Mouse (Mus musculus) fat pad, adult 2 months (tissue): Measurements from ENCODE around the gene B3galnt1.
A peak's percentile ranks its signal among the peaks of the same experiment; 100 is the strongest.
"Not testable (repeated sequence)": the region's sequence is repeated elsewhere in the genome, so short reads cannot be mapped to it uniquely, and the experiment has no call there.

Experiments
- DNase-seq: peaks from one replicate; pipeline ENCODE4 v3.0.0-alpha.2; 2011; ENCODE audit warnings: low read depth, low spot score; ENCODE audit errors: extremely low read depth

Gene B3galnt1

DNA sequence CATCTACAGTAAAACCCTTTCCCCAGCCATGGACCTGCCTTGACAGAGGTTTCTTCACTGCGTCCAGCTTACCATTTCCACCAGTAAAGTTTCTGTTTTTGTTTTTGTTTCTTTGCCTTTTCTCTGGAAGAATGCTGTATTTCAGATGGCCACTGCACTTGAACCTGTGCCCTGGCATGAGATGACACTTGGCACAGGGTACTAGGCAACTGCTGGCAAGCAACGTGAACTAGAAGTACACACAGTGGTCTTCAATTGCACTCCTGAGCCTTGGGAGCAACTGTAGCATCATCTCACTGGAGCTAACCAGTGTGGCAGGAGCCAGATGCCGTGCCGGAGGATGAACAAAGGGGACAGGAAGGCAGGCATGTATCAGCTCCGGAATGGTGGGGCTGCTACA lies 26.2 kb downstream of the B3galnt1 start:
- no peak for DNase-seq

DNA sequence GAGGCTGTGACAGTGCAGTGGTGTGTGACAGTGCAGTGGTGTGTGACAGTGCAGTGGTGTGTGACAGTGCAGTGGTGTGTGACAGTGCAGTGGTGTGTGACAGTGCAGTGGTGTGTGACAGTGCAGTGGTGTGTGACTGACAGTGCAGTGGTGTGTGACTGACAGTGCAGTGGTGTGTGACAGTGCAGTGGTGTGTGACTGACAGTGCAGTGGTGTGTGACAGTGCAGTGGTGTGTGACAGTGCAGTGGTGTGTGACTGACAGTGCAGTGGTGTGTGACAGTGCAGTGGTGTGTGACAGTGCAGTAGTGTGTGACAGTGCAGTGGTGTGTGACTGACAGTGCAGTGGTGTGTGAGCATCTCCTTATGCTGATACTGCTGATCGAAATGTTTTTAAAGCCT lies 33.2 kb downstream of the B3galnt1 start:
- DNase-seq = not testable (repeated sequence)

DNA sequence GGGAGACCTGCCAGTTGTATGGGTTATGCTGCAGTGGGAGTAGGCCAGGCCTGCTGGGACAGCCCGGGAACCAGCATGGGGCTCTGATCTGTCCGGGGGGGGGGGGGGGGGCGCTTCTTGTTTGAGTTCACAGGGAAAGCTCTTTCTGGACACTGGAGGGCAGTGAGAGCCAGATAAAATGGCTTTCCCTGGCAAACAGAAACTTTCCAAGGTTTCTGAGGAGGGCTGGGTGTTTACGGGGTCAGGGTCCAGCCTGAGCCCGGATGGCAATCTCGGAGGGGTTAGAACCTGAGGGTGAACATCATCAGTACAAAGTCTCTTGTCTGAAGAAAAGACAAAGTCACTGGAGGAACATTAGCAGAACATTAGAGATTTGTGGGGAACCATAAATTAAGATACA lies 35.4 kb downstream of the B3galnt1 start:
- DNase-seq = no peak

DNA sequence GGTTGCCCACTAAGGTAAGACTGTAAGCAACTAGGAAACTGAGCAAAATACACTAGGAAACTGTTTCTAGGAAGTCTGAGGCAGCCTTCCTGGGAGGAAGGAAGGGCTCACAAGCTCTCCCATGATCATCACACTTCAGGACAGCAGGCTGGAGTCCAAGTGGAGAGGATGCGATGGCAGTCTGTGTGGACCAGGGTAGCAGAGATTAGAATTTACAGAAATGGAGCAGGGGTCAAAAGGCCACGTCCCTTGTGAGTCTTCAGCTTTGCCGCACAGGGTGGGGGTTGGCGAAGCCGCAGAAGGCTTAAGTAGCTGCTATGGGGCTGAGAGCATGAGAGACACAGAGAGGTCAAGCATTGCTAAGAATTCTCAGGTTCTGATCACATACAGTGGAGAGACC lies 37.1 kb downstream of the B3galnt1 start:
- no peak for DNase-seq

DNA sequence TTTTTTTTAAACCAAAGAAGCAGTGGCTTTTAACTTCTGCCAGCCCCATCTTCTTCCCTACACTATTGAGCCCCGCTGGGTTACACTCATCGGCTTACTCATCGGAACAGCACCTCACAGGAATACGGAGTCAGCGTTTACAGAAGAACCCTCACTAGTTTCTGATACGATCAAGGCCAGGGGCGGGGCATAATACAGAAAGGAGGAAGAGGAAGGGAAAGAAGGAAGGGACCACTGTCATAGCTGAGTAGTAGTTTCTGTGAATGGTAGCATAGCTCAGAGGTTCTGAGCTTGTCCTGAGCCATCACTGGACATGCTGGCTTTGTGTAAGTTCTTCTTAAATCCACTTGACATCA lies 38.8 kb downstream of the B3galnt1 start:
- DNase-seq = no peak

DNA sequence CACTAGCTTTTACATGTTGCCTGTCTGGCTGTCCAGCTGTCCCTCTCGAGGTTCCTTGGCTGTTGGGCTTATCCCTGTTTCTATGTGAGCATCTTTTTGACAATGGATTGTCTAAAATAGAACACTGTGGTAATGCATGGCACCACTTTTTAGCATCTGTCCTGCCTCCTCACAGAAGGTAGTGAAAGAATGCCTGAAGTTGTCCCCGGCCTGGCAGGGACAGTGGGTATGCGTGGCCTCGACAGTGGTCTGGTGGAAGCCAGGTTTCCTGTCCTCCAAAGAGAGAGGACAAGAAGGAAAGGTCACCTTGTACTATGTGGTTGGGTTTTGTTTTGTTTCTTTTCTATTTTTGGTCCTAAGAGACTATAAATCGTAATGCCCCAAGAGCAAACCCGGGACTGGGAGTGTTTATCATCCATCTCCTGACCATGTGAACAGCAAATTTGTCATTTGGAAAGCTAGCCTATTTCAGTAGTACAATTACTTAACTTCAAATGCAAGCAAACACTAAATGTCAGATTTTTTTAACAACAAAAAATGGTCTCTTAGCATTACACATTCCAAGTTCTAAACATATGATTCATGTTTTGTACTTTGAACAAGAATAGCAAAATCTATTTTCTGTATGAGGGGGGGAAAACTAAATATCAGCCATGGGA lies 39.3 kb downstream of the B3galnt1 start:
- DNase-seq = no peak

DNA sequence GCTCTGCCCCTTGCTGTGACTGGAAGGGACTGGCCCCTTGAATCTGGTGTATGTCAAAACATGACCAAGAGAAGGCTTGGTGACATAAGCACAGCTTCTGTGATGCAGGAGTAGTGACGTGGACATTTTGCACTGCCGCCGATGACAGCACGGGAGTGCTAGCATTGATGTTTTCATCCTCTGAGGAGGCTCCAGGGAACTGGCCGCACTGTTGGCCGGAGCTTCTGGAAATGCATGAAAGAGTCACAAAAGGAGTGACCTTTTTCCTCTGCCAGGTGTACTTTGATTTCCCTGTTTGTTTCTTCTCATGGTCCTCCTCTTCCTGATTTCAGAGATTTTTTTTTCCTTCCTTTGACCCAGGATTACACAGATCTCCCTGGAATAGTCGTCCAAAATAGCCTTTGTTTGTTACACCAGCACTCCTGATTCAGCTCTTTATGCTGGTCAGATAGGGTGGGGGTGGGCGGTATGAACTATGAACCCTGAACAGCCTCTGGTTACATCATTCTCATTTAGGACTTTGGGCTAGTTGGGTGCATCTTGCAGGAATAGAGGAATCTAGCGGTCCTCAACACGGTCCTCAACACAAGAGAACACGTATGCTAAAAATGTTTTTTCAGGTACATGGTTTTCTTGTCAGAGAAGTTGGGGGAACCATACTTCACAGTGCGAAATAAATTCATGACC lies 42.5 kb downstream of the B3galnt1 start:
- DNase-seq = no peak

DNA sequence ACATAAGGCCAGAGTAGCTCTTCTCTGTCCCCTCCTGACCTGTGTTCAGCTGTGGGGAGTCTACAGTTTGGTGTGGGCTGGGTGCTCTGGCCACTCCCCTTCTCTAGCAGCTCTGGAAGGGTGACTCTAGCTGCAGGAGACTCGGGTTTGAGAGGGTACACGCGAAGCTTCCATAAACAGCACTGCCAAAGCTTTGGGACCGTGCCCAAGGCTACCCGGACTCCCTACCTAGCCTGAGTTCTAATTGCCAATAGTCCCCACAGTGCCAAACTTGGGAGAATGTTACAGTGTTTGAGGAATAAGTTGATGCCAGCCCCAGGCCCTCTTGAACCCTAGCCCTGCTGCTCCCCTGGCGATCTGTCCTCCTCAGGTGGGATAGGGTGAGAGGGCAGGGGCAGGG lies 43.2 kb downstream of the B3galnt1 start:
- no peak for DNase-seq

DNA sequence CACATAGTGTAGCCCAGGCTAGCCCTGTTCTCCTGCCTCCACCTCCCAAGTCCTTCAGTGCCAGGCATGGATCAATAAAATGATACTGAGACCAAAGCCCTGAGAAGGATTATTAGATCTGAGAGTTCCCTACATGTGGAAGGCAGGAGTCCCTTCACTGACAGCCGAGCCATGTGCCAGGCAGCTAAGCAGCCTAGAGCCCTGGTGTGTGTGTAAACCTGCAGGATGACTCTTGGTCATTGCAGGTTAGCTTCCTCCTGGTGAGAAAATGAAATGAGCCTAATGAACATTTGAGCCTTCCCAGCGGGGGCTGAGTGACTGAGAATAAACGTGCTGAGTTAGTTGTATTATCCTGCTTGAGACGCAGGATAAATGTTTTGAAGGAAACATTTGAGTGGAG lies 49.2 kb downstream of the B3galnt1 start:
- DNase-seq = no peak

DNA sequence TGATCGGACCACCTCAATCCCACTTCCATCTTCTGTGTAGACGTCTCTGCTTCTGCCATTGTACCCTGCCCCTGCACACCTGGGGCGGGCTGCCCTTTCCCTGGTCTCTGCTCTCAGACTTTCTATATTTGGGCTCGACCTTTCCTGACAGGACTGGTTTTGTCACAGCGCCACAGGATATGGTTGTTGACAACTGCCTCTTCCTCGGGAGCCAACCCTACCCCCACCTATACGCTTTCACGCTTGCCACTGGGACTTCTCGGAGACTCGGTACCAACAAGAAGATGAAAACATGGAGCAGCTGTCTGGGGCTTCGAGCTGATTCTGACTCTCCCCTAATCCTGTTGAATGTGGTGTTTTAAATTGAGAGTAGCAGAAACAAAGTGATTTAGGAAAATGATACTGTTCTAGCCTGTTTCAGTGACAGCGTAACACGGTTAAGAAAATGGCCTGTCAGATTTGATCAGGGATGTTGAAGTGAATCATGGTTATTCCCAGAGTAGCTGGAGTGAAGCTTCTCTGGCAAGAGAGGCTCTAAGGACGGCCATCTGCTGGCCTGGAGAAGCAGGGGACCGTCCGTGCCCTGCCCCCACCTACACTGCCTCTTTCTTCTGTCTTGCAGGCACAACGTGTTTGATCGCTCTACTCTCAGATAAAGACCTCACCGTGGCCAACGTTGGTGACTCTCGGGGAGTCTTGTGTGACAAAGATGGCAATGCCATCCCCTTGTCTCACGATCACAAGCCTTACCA lies 49.9 kb downstream of the B3galnt1 start:
- DNase-seq = no peak

DNA sequence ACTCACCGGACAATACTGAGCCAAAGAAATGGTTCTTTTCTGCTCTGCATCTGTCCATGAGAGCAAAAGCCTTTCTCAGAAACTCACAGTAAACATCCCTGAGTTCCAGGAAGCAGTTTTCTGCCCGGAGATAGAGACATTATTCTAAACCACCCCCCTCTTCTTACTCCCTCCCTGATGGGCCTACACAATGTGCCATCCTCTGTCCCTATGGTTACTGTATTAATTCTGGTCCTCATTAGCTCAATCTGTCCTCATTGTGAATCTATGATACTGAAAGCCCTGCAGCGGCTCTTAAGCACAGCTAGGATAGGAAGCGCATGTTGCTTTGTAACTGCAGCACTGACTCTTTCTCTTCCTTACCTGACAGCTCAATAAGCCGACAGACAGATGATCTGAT lies 53.7 kb downstream of the B3galnt1 start:
- no peak for DNase-seq

DNA sequence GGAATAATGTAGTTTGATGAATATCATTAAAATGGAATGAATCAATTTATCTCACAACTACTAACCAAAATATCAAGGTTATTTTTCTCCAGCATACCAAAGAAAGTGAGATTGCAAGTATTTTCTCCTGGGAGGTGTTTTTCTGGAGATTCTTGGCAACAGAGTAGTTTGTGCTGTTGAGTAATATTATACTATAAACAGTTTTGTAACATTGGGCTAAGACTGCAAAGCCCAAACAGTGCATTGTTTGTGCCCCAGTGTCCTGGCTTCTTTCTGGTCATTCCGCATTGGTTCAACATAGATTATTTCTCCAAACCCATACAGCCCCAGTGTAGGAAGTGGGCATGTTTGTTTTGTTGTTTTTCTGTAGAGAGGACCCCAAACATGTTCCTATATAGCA lies 55.0 kb downstream of the B3galnt1 start:
- DNase-seq = no peak

DNA sequence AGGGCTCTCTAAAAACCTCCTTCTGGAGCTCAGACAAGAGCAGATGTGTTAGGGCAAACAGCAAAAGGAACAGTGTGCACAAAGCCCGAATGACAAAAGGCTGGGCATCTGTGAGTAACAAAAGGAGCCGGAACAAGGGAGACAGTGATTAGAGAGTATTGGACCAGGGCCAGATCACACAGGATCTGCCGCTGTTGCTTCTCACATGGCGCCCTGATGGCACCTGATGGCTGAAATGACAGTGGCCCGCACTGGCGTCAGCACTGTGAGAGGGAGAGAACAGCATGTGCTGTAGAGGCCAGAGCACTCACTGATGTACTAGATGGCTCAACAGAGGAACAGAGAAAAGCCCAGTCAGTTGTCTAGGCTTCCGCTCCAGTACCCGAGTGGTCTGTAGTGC lies 55.8 kb downstream of the B3galnt1 start:
- no peak for DNase-seq

DNA sequence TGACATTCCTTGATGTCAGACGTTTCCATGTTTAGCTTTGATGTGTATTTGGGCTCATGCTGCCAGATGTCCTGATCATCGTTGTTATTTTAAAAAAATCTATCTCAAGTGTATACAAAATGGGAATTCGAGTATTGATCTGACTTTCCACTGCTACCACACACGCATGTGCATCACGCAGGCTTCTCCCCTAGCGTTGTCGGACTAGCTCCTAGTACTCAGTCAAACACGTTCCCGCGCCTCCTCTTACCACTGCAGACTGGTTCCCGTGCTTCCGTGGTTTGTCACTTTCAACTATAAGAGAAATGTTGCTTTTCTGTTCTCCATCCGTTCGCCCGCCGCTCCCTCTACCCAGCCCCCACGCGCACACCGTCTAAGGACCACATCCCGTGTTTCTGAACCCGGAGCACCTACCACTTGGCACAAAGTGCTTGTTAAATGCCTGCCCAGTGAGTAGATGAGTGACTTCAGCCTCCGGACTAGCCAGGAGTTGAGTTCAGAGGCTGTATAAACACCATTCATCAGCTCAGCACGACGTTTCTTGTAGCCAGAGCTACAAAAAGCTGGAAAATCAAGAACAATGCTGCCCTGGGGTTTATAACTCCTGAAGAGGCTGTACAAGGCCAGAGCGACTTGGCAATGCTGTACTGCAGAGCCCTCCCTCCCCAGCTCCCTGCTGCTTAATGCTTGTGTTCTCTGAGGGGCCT lies 62.7 kb downstream of the B3galnt1 start:
- DNase-seq = no peak

DNA sequence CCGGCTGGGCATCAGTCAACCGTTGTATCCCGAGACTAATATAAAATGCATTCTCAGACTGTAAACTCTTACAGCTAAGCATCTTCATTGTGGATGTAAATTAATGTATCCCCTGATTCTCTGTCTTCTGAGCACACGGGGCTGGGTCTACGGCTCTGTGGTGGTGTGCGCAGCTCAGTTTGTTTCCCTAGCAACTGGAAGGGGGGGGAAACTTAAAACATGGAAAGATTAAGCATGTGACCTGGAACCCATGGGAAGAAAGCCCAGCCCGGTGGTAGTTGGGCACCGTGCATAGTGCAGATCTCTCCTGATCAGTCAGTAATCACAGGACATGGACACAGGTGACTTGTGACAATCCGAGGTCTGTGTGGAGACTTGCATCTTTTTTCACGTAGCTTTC lies 63.3 kb downstream of the B3galnt1 start:
- no peak for DNase-seq

DNA sequence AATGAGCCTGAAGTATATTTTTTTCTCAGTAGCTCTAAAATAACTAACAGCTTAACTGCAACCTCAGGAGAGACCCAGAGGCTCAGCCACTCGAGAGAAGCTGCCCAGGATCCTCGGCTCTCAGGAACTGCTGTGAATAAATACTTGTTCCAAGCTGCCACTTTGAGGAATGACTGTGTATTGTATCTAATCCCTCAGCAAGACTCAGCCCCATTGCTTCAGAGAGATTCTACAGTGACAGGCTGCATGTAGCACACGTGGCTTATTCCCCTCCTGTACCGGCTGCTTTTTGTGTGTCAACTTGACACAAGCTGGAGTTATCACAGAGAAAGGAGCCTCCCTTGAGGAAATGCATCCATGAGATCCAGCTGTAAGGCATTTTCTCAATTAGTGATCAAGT lies 66.1 kb downstream of the B3galnt1 start:
- no peak for DNase-seq

DNA sequence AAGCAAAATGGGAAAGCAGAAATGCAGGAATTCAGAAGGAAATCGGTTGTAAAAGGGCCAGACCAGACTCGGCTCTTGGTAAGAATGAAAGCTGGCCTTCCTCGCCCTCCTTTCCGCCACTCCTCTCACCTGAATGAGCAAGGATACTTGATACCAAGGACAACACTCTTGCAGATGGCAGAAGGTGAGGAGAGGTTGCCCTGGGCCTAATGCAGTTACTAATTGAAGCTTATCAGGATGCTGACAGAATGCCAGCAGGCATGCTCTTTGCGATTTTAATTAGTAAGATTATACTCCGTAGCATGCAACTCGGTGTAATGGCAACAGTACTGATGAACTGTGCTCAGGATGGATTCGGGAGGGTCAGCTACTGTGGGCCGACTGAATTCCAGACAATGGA lies 67.2 kb downstream of the B3galnt1 start:
- no peak for DNase-seq

DNA sequence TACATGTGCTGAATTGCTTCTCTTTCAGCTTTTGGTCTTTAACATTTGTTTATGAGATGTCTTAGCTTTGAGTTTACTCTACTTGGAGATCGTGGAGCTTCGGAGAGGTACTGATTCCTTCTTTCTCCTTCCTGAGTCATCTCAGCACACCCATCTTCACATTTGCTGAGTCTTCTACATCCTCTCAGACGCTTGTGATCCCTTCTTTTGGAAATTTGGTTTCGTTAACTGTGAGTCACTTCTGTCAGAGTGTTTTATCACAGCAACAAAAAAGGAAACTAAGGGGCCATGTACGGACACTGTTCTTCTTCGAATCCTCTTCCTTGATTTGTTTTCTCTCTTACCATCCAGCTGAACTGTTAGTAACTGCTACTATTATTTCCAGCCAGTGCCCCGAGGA lies 69.2 kb downstream of the B3galnt1 start:
- DNase-seq = no peak

DNA sequence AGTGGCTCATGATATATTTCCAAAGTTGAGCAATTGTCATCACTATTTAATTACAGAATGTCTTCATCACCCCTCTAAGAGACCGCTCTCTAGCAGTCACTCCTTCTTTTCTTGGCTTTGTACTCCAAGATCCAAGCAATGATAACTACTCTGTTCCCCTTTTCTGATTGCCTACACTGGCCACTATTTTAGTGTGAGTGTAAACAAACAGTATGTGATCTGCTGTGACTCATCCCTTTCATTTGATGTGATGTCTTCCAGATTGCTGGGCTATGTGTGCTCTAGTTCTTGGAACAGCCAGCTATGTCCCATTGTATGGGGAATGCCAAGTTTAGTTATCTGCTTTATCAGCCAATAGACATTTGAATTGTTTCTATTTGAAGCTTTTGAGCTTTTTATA lies 71.4 kb downstream of the B3galnt1 start:
- no peak for DNase-seq

DNA sequence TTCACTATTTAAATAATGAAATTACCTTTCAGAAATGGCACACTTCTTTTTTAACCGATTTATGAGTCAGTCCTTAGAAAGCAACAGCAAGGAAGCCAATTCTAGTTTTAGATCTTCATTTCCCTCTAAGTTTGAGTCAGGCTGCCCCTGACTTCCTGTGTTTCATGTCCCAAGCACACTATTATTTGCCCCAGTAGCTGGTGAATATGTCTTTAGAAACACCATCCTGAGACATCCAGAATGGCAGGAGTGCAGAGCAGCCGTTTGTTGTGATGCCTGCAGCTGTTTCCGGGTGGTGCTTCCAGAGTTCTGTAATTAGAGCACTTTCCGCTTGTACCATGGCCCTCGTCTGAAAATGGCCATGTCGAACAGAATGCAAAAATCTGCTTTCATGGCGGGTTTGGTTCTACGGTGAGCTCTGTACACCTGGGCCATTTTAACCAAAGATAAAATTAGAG lies 73.7 kb downstream of the B3galnt1 start:
- DNase-seq = no peak

DNA sequence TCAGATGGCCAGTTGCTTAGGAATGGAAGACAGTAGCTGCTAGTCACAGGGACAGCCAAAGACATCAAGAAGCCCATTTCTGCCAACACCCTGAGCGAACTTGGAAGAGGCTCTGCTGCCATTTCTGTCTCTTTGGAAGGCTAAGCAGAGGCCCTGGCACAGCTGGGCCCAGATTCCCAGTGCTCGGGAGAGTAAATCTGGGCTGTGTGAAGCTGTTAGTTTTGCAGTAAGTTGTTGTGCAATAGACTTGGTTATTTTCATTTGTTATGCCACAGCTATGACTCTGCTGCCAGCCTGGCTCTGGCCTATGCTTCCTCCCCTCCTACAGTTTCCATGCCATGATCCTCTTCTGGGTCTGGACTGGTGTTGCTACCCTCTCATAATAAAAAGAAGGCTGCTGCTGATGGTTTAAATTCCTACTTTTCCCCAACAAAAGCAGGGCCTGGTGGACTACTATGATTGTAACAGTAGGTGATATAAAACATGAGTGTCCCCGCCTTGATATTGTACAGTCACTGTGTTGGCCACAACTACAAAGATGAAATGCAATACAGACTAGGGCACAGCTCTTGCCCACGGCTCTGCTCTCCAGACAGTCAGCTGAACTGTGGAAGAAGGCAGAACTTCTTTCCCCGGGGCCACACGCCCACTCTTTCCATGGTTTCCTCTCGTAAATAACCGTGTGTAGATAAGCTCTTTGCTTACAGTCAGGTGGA lies 74.2 kb downstream of the B3galnt1 start:
- peak; percentile 82 for DNase-seq
